Comparison of ENCODE assay signal across 14 mouse cellular contexts in the genomic region with DNA sequence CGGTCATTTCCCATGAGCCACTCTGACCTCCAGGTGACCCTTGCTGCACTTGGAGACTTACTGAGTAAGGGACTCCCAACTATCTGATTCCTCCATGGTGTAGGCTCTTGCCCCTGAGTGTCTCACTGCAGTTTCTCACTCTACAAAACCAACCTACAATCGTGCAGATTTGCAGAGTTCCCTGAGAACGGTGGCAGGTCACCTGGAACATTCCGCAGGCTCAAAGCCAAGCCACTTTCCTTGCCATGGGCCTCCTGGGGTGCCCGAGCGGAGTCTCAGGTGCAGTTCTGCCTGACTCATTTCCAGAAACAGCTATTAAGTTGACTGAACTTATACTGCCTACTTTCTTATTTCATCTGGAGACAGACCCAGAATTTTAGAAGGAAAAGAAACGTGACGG.
DNase-seq lines count a peak whose midpoint lies in the region; ATAC-seq lines count a peak whose summit lies in the region.
"Had no signal": no experiment of that assay in that cellular context is flagged by ENCODE, and none has a peak within 500 bp of the region (broad histone marks: within the 10 kb centered on the region; RNA-seq: fewer than 3 reads in every experiment).

No protein-coding gene starts in this region.

- H3K4me3 ChIP-seq in kidney, embryonic 15.5 days (replicated peaks) = no peak overlapping the region
- H3K4me3 ChIP-seq: embryonic facial prominence, embryonic 12.5 days; heart, embryonic 10.5 days; limb, embryonic 13.5 days; liver, embryonic 15.5 days had no signal

- peaks cover 54% of the 10 kb centered on the region for H3K36me3 ChIP-seq in kidney, embryonic 15.5 days

- peak overlapping the region; percentile 78 for H3K27ac ChIP-seq in kidney, embryonic 15.5 days
- H3K27ac ChIP-seq: embryonic facial prominence, embryonic 12.5 days; heart, embryonic 10.5 days; limb, embryonic 13.5 days; liver, embryonic 15.5 days had no signal

- 48% methylated on average over 8 of the region's 8 CpGs for WGBS in kidney, embryonic 15.5 days

- no peak overlapping the region for H3K9ac ChIP-seq in kidney, embryonic 15.5 days
- H3K9ac ChIP-seq: embryonic facial prominence, embryonic 12.5 days; limb, embryonic 13.5 days; liver, embryonic 15.5 days had no signal

- H3K27me3 ChIP-seq in kidney, embryonic 15.5 days = no peaks in the 10 kb centered on the region
- H3K27me3 ChIP-seq: embryonic facial prominence, embryonic 12.5 days; limb, embryonic 13.5 days; liver, embryonic 15.5 days had no signal

- DNase-seq in cerebellum, postnatal 36 days = peak; percentile 26 to 27
- DNase-seq in ovary, postnatal 14 days (ENCODE audit: low spot score) = peak; percentile 31
- DNase-seq in ovary, adult 18-20 months (ENCODE audit: low spot score) = no peak
- DNase-seq in Muller cell, postnatal 12 days (ENCODE audit: inconsistent ontology term) = no peak
- DNase-seq in testis, postnatal 14 days (ENCODE audit: low spot score) = no peak
- DNase-seq: gastrocnemius, postnatal 14 days; midbrain, embryonic 14.5 days; right cerebral cortex, postnatal 25 days had no signal

- no peak overlapping the region for H3K4me2 ChIP-seq in kidney, embryonic 15.5 days
- H3K4me2 ChIP-seq: embryonic facial prominence, embryonic 12.5 days; limb, embryonic 13.5 days; liver, embryonic 15.5 days had no signal

- H3K9me3 ChIP-seq in kidney, embryonic 15.5 days (replicated peaks) = no peaks in the 10 kb centered on the region
- H3K9me3 ChIP-seq: embryonic facial prominence, embryonic 12.5 days; heart, embryonic 10.5 days; limb, embryonic 13.5 days; liver, embryonic 15.5 days had no signal

- ATAC-seq in cerebellum, adult (ENCODE audit: insufficient number of reproducible peaks, low FRiP score, low TSS enrichment) = no peak
- no peak for ATAC-seq in kidney, embryonic 15.5 days (replicated peaks; ENCODE audit: low FRiP score)

- H3K4me1 ChIP-seq in kidney, embryonic 15.5 days = peaks cover 6% of the 10 kb centered on the region
- H3K4me1 ChIP-seq: embryonic facial prominence, embryonic 12.5 days; liver, embryonic 15.5 days had no signal

Comparison
In these comparisons a context has a peak if more than half of its experiments do, and no peak if none do; other contexts are left out.
1. DNase-seq: peak in cerebellum, postnatal 36 days (2 of 2) and ovary, postnatal 14 days (single experiment); none in ovary, adult 18-20 months (single experiment), Muller cell, postnatal 12 days (single experiment) and testis, postnatal 14 days (single experiment).